Mouse (Mus musculus) kidney, adult 9 months (tissue): ENCODE data around the gene Rnf126.
A peak's percentile ranks its signal among the peaks of the same experiment; 100 is the strongest.

Experiments used
- DNase-seq: peaks from one replicate; pipeline ENCODE4 v3.0.0; 2022

Rnf126 gene

GRCm38 (mm10) chr10:79728323-79729249 is 38.2 kb downstream of the Rnf126 start:
- no peak for DNase-seq

- DNase-seq, result peak; percentile 71
Measured at GRCm38 (mm10) chr10:79726090-79726489, 40.7 kb downstream of the Rnf126 start.

GRCm38 (mm10) chr10:79723692-79724091 is 43.1 kb downstream of the Rnf126 start:
- DNase-seq, result no peak

DNA sequence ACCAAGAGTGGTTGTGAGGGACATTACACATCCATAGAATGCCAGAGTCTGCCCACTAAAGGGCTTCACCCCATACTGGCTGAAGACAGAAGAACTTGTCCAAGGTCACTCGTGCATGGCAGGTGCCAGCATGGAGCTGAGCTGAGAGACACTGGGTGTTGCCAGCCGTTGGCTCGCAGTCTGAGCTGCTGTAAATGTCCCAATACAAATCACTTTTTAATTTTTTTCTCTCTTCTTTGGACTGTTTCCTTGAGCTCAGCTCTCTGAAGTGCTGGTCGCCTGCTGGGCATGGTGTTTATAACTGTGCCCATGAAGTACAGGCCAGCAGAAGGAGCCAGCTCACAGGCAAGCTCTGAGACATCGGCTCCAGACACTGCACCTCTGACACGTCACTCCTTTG is 43.7 kb downstream of the Rnf126 start:
- DNase-seq, result no peak

GRCm38 (mm10) chr10:79721089-79721488 is 45.7 kb downstream of the Rnf126 start:
- DNase-seq, result no peak

DNA sequence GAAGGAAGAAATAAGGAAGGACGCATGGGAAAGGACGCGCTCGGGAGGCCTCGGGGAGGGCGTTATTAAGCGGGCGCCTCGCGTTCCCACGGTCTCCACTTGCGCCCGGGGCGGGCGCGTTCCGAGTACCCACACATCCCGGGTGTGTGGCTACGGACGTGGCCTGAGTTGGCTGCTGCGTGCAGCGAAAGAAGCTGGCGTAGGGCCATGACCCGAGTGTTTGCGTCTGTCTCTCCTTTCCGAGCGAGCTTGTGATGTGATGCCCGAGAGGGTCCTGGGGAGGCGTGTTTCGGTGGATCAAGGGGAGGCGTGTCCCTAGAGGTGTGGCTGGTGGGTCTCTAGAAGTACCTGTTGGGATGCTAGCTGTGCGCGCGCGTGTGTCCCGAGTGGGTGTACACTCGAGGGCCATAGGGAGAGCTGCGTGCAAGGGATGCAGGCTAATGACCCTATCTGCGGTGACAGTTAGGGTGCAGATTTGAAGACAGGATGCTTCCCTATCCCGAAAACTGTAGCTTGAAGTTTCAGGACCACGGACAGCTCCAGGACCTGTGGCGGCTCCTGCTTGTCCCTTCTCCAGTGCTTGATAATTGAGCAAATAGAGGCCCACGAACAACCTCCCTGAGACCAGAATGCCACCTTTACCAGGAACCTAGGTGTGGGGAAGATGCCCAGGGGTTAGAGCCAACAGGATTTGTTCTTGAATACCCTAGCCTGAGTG is 49.0 kb downstream of the Rnf126 start:
- DNase-seq, result peak; percentile 75

DNA sequence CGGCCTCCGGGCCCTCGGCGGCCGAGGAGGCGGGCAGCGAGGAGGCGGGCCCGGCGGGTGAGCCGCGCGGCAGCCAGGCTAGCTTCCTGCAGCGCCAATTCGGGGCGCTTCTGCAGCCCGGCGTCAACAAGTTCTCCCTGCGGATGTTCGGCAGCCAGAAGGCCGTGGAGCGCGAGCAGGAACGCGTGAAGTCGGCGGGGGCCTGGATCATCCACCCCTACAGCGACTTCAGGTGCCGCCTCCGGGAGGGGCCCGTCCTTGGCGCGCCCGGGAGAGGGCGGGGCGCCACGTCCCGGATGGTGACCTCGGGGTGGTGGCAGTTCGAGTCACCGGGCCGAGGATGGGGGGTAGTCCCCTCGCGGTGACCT is 49.8 kb downstream of the Rnf126 start:
- no peak for DNase-seq

GRCm38 (mm10) chr10:79716254-79716987 is 50.3 kb downstream of the Rnf126 start, which contains the start of gene Hcn2:
Gene Hcn2 (plus strand): TSS chr10:79716634.
- no peak for DNase-seq

DNA sequence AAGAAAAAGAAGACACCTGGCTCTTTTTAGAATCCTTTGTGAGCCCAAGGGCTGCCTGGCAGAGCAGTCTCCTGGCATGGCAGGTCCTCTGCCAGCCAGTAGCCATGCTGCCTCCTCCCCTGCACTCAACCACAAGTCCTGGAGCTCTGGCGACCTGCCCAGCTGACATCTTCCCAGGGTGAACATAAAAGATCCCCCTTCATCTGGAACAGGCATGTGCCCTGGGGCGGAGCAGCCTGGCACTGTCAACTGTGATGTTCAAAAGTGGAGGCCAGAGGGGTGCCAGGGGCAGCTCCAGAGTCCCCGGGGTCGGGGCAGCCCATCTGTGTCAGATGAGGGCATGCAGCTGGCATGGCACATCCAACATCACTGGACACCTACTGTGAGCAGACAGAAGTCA is 51.8 kb downstream of the Rnf126 start:
- no peak for DNase-seq

DNA sequence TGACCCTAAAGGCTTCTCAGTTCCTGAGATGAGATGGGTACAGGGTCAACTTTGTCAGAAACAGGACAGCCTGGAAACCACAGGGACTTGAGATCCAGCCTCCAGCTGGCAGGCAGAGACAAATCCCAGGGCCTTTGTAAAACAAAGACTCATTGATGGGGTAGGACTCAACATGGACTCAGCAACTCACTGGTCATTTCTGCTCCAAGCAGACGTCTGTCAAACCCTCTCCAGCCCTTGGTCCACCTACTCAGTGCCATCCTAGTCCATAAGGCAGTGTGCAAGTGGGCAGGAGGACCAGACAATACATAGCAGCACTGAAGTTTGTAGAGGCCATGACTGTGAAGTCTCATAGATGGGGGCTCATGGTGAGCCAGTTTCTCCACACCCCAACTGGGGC is 53.6 kb downstream of the Rnf126 start:
- no peak for DNase-seq

- peak; percentile 79 for DNase-seq
Measured at GRCm38 (mm10) chr10:79712499-79713126, 54.1 kb downstream of the Rnf126 start.

DNA sequence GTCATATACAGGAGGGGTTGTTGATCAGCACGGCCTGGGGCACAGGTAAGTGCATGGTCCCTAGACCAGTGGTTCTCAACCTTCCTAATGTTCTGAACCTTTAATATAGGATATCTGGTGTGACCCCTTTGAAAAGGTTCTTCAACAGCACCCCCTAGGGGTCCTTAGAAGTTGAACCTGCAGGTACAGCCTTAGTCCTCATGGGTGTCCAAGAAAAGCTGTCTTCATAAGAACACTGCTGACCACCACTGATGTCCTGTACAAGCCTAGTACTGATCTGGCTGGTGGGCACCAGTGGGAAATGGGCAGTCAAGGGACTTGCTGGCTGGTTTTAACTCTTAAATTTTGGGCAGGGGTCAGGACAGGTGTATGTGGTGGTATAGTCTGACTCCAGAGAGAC is 54.7 kb downstream of the Rnf126 start:
- no peak for DNase-seq

- no peak for DNase-seq
Measured at GRCm38 (mm10) chr10:79709307-79709706, 57.4 kb downstream of the Rnf126 start.

DNA sequence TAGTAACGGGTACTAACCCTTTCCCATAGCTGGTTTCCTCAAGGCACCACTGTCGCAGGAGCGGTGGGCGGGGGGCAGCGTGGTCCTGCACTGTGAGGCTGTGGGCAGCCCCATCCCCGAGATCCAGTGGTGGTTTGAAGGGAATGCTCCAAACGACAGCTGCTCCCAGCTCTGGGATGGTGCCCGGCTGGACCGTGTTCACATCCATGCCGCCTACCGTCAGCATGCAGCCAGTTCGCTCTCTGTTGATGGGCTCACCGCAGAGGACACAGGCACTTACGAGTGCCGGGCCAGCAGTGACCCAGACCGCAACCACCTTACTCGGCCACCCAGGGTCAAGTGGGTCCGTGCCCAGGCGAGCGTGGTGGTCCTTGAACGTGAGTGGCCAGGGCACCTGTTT is 58.1 kb downstream of the Rnf126 start:
- no peak for DNase-seq
